Mouse (Mus musculus) olfactory bulb, adult 2 months (tissue): Measurements from ENCODE around the gene Olfr520. TPM values are rescaled to one million over a fixed set of nuclear protein-coding genes. Genes with fewer than 3 reads are reported as not detected.
A peak's percentile ranks its signal among the peaks of the same experiment; 100 is the strongest.
"Not testable (repeated sequence)": the region's sequence is repeated elsewhere in the genome, so short reads cannot be mapped to it uniquely, and the experiment has no call there.

Experiments used
- H3K27ac ChIP-seq: fragments of 200-500 bp; 2 replicates; pipeline ENCODE4 v1.5.1; 2012; ENCODE audit warnings: low read depth, low read length; ENCODE audit not compliant: insufficient read depth
- H3K4me1 ChIP-seq: fragments of 200-500 bp; 2 replicates; pipeline ENCODE4 v1.6.1; 2012; ENCODE audit warnings: low read length; ENCODE audit not compliant: control insufficient read depth, insufficient read depth
- H3K4me3 ChIP-seq: fragments of 200-500 bp; 2 replicates; pipeline ENCODE4 v1.5.1; 2012; ENCODE audit warnings: mild to moderate bottlenecking, low read depth, low read length, moderate library complexity; ENCODE audit not compliant: insufficient read depth
- CTCF ChIP-seq: fragments of 200-500 bp; IDR thresholded peaks from 2 replicates; pipeline ENCODE4 v1.5.1; 2012; ENCODE audit warnings: low read depth, mild to moderate bottlenecking, low read length, moderate library complexity; ENCODE audit not compliant: insufficient read depth
- POLR2A ChIP-seq: fragments of 200-500 bp; IDR thresholded peaks from 2 replicates; pipeline ENCODE4 v1.6.1; 2012; ENCODE audit warnings: mild to moderate bottlenecking, low read depth, low read length, moderate library complexity; ENCODE audit not compliant: insufficient read depth
- WGBS: fragments of 180-500 bp; shearing (Covaris S2); methylation state at CpG from one replicate; pipeline ENCODE4 v1.1.7; 2018; 5-methylcytosine and 5-hydroxymethylcytosine counted together
- polyA plus RNA-seq: library from polyadenylated mRNA; stranded (reverse); fragments of >200 nt; gene quantifications from 2 replicates; pipeline ENCODE4 v1.2.4, GENCODE M21; 2012; ENCODE audit warnings: low replicate concordance; ENCODE audit not compliant: missing spikeins, insufficient read depth, insufficient read length

Gene Olfr520
- polyA plus RNA-seq, 1 experiment = not detected

GRCm38 (mm10) chr7:99708301-99708721 is 21.8 kb upstream of the Olfr520 start:
- 63% methylated on average over 8 of the region's 8 CpGs for WGBS

GRCm38 (mm10) chr7:99708750-99709149 is 21.3 kb upstream of the Olfr520 start:
- TF ChIP-seq POLR2A = no peak
- 86% methylated on average over 5 of the region's 5 CpGs for WGBS
- Histone ChIP-seq H3K4me1 (peaks cover 4% of the 10 kb centered on the region; the same call in 1 of the 2 replicates), H3K4me3 (no peak overlapping the region), H3K27ac (no peak overlapping the region)

More at GRCm38 (mm10) chr7:99708301-99708721, 21.8 kb upstream of the Olfr520 start:
- H3K27ac ChIP-seq = no peak overlapping the region
- H3K4me1 ChIP-seq = peaks cover 4% of the 10 kb centered on the region; the same call in 1 of the 2 replicates
- no peak overlapping the region for H3K4me3 ChIP-seq
- no peak for TF ChIP-seq CTCF
- no peak for TF ChIP-seq POLR2A

DNA sequence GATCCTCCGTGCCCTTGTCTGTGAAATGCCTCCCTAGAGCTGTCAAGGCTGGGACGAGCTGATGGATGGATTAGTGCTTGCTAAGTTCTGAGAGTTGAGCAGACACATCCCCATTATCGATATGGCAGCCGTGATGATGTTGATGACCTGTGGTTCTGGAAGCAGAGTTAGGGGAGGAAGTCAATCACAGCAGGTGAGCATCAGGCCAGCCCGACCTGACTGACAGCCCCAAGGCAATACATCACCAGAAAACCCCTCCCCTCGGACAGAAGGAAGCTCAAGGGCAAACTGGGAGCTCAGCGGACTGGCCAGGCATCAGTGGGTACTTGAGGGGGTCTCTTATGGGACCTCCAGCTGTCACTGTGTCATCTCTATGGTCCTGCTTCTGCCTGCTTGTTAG is 20.1 kb upstream of the Olfr520 start:
- WGBS = 85% methylated on average over 7 of the region's 7 CpGs
- no peak overlapping the region for H3K27ac ChIP-seq
- H3K4me1 ChIP-seq = peaks cover 4% of the 10 kb centered on the region; the same call in 1 of the 2 replicates
- no peak overlapping the region for H3K4me3 ChIP-seq
- no peak for TF ChIP-seq POLR2A
- no peak for TF ChIP-seq CTCF

GRCm38 (mm10) chr7:99710476-99710875 is 19.6 kb upstream of the Olfr520 start:
- TF ChIP-seq CTCF (peak; percentile 70; the same call in 1 of the 2 replicates), POLR2A (no peak)
- peaks cover 4% of the 10 kb centered on the region; the same call in 1 of the 2 replicates for H3K4me1 ChIP-seq
- H3K27ac ChIP-seq = no peak overlapping the region
- H3K4me3 ChIP-seq = no peak overlapping the region
- WGBS = 13% methylated on average over 1 of the region's 1 CpGs

DNA sequence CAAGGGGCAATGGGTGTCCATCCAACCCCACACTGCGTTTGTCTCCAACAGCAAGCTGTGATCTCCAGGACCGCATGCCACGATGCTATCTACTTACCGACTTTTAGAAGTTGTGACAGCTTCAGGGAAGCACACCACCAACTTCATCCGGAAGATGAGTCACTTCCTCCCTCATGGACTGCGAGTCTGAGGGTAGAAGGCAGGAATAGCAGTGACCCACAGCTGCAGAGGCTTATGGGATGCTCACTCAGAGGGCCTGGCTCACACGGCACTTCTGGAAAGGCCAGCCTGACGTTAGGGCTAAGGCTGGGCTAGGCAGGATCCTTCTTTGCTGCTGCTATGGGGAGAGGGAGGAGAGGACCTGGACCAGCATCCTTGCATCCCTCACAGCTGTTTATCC is 18.9 kb upstream of the Olfr520 start, which contains the start of gene Slco2b1:
Gene Slco2b1, minus strand, starts transcription at position 175 of the 400 bp plus-strand sequence.
- H3K27ac ChIP-seq = no peak within 1 kb of the TSS
- H3K4me3 ChIP-seq = no peak within 1 kb of the TSS
- peaks cover 4% of the 10 kb centered on the region; the same call in 1 of the 2 replicates for H3K4me1 ChIP-seq
- 80% methylated on average over 8 of the region's 8 CpGs for WGBS
- TF ChIP-seq POLR2A (no peak), CTCF (no peak)

DNA sequence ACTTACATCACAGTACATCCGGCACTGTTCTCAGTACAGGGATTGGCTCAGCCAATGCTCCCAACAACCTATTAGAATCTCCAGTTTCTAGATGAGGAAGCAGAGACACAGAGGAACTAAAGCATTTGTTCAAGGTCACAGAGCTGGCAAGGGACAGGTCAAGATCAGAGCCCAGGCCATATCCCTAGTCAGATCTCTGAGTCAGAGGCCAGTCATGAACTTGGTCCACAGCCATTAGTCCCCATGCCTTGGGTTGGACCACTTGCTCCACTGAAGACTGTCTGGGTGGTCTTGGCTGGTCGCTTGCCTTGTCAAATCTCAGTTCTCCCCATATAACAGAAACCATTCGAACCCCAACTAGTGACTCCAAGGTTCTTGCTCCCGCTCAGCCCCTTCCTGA is 17.6 kb upstream of the Olfr520 start:
- Histone ChIP-seq H3K27ac (no peak overlapping the region), H3K4me1 (peaks cover 4% of the 10 kb centered on the region; the same call in 1 of the 2 replicates), H3K4me3 (no peak overlapping the region)
- TF ChIP-seq CTCF (no peak), POLR2A (no peak)
- WGBS = 93% methylated on average over 4 of the region's 4 CpGs

DNA sequence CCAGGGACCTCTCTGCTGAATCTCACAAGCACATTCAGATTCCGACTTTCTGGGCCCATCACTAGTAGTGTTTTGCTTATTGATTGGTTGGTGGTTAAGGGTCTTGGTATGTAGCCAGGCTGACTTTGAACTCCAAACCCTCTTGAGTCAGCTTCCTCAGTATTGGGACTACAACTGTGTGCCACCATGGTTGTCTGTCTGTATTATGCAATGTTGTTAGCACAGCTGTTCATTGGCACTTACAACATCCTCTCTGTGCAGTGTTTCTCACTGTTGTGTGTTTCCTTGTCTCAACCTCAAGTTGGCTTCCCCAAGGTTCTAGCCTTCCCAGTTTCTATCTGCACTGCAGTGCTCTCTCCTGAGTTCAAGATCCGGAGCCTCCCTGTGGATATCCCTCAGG is 13.5 kb upstream of the Olfr520 start:
- H3K4me1 ChIP-seq = no peaks in the 10 kb centered on the region
- TF ChIP-seq CTCF (no peak), POLR2A (no peak)
- 97% methylated on average over 2 of the region's 2 CpGs for WGBS
- H3K27ac ChIP-seq = no peak overlapping the region
- H3K4me3 ChIP-seq = no peak overlapping the region

DNA sequence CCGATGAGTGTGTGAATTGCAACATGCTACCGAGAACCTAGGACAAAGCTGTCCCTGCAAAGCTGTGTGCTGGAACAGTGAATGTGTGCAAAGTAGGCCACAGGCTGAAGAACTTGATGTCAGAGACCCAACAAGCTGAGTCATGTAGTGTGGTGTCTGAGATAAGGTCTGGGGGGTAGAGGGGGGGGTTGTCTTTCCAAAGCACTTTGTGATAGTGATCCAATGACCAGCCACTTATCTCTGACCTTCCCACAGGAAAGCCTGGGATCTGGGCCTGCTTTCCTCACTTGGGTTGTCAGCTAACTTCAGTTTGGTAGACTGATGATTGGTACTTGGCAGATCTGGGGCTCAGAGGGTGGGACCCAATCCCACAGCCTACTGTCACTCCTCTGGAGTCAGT is 4.5 kb downstream of the Olfr520 start:
- no peak overlapping the region for H3K4me3 ChIP-seq
- H3K27ac ChIP-seq = no peak overlapping the region
- H3K4me1 ChIP-seq = peaks cover 2% of the 10 kb centered on the region; the same call in 1 of the 2 replicates
- TF ChIP-seq POLR2A (no peak), CTCF (no peak)
- 92% methylated on average over 2 of the region's 2 CpGs for WGBS

- WGBS = 94% methylated on average over 9 of the region's 9 CpGs
- H3K4me1 ChIP-seq, H3K4me3 ChIP-seq, H3K27ac ChIP-seq: not testable (repeated sequence)
Measured at GRCm38 (mm10) chr7:99735491-99735890, 5.4 kb downstream of the Olfr520 start.

- peaks cover 2% of the 10 kb centered on the region; the same call in 1 of the 2 replicates for H3K4me1 ChIP-seq
Measured at GRCm38 (mm10) chr7:99739276-99739675, 9.2 kb downstream of the Olfr520 start.

More at GRCm38 (mm10) chr7:99739276-99739675, 9.2 kb downstream of the Olfr520 start:
- WGBS = 33% methylated on average over 9 of the region's 9 CpGs
- no peak overlapping the region for H3K27ac ChIP-seq
- no peak overlapping the region for H3K4me3 ChIP-seq
- no peak for TF ChIP-seq CTCF
- TF ChIP-seq POLR2A = no peak
